Mouse (Mus musculus): ENCODE measurements around the gene Olfr370. TPM values are rescaled to one million over a fixed set of nuclear protein-coding genes. Genes with fewer than 3 reads are reported as not detected.

Olfr370 gene
- total RNA-seq, 1 experiment = not detected

- Histone ChIP-seq H3K4me1 (ENCODE audit: control insufficient read depth in 2 of 2, insufficient read depth in 2 of 2, low read length in 2 of 2, poor library complexity in 1 of 2) (peaks cover 9 to 10% of the 10 kb centered on the region in 2 experiments; a peak in 3 of 4 replicates), H3K27ac (ENCODE audit: insufficient read depth, low read depth, low read length, poor library complexity, severe bottlenecking) (peak within 1 kb of the TSS; percentile 70), H3K36me3 (ENCODE audit: control insufficient read depth, insufficient read depth, low read length, poor library complexity, severe bottlenecking) (peaks cover 9% of the 10 kb centered on the region; the same call in 1 of the 2 replicates), H3K4me3 (ENCODE audit: insufficient read depth in 1 of 2, low read depth in 1 of 2, low read length in 2 of 2, poor library complexity in 1 of 2, severe bottlenecking in 1 of 2) (peak within 1 kb of the TSS; percentile 90 to 97), H3K9me3 (ENCODE audit: control insufficient read depth, insufficient read depth, low read depth, low read length) (no peaks in the 10 kb centered on the region), H3K9ac (ENCODE audit: insufficient read depth, low read depth, low read length, poor library complexity, severe bottlenecking) (peak within 1 kb of the TSS; percentile 97)
- in situ Hi-C loops (cut with MboI; ENCODE audit: low sequenced_read_pairs in 2 of 2, unreplicated experiment in 2 of 2) = no loop called here
- DNase-seq (ENCODE audit: low read depth, low spot score) = peak; percentile 71
- 0 out of 2 replicates have a peak, but pooled peaks have one; percentile 22 for TF ChIP-seq CHD2 (IDR thresholded peaks at IDR 0.05; ENCODE audit: low read depth, low read length)
- TF ChIP-seq HCFC1 (IDR thresholded peaks at IDR 0.05; ENCODE audit: borderline replicate concordance, insufficient read depth, low read length) = peak; percentile 67; the same call in 1 of the 2 replicates
- TF ChIP-seq MAFK (IDR thresholded peaks at IDR 0.05; ENCODE audit: insufficient read depth, low read depth, low read length) = no peak
Measured at GRCm38 (mm10) chr8:83566469-83567395, 31.2 kb downstream of the Olfr370 start, which contains the start of gene Ndufb7. Gene Ndufb7 (plus strand): TSS chr8:83566671.

DNA sequence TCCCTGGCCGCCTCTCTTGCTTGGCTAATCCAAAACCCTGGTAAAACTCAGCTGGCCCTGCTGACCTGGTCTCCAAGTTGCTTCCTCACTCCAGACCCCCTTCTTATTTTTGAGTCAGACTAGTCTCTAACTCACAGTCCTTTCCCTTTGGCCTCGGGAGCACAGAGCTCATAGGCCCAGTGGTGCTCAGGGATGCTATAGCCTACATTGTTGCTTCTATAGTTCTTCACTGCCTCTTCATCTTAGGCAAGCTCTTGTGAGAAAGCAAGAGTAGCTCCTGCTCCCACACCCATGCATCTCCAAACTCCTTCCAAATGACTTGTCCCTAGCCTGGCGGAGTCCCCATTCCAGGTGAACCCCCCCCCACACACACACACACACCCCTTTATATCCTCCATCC, 32.1 kb downstream of the Olfr370 start:
- Histone ChIP-seq H3K36me3 (ENCODE audit: control insufficient read depth, insufficient read depth, low read length, poor library complexity, severe bottlenecking) (peaks cover 18% of the 10 kb centered on the region), H3K27ac (ENCODE audit: insufficient read depth, low read depth, low read length, poor library complexity, severe bottlenecking) (no peak overlapping the region), H3K4me1 (ENCODE audit: control insufficient read depth in 2 of 2, insufficient read depth in 2 of 2, low read length in 2 of 2, poor library complexity in 1 of 2) (peaks cover 9 to 10% of the 10 kb centered on the region in 2 experiments; a peak in 3 of 4 replicates), H3K9ac (ENCODE audit: insufficient read depth, low read depth, low read length, poor library complexity, severe bottlenecking) (peak overlapping the region; percentile 97), H3K4me3 (ENCODE audit: insufficient read depth in 1 of 2, low read depth in 1 of 2, low read length in 2 of 2, poor library complexity in 1 of 2, severe bottlenecking in 1 of 2) (peak overlapping the region; percentile 90 to 97; a peak in 3 of 4 replicates), H3K9me3 (ENCODE audit: control insufficient read depth, insufficient read depth, low read depth, low read length) (no peaks in the 10 kb centered on the region)
- in situ Hi-C loops (cut with MboI; ENCODE audit: low sequenced_read_pairs in 2 of 2, unreplicated experiment in 2 of 2) = no loop called here
- TF ChIP-seq HCFC1 (IDR thresholded peaks at IDR 0.05; ENCODE audit: borderline replicate concordance, insufficient read depth, low read length) (no peak), ZC3H11A (IDR thresholded peaks at IDR 0.05; ENCODE audit: borderline replicate concordance, low read depth, low read length) (no peak)
- no peak for DNase-seq (ENCODE audit: low read depth, low spot score)

GRCm38 (mm10) chr8:83568128-83568527, 32.5 kb downstream of the Olfr370 start:
- H3K4me1 ChIP-seq (ENCODE audit: control insufficient read depth in 2 of 2, insufficient read depth in 2 of 2, low read length in 2 of 2, poor library complexity in 1 of 2) = peaks cover 9 to 10% of the 10 kb centered on the region in 2 experiments; a peak in 3 of 4 replicates
- H3K9ac ChIP-seq (ENCODE audit: insufficient read depth, low read depth, low read length, poor library complexity, severe bottlenecking) = no peak overlapping the region
- no peak overlapping the region for H3K27ac ChIP-seq (ENCODE audit: insufficient read depth, low read depth, low read length, poor library complexity, severe bottlenecking)
- H3K4me3 ChIP-seq (ENCODE audit: insufficient read depth in 1 of 2, low read depth in 1 of 2, low read length in 2 of 2, poor library complexity in 1 of 2, severe bottlenecking in 1 of 2) = no peak overlapping the region
- H3K9me3 ChIP-seq (ENCODE audit: control insufficient read depth, insufficient read depth, low read depth, low read length) = no peaks in the 10 kb centered on the region
- TF ChIP-seq ZNF384 (IDR thresholded peaks at IDR 0.05; ENCODE audit: low read depth, low read length) = no peak
- TF ChIP-seq HCFC1 (IDR thresholded peaks at IDR 0.05; ENCODE audit: borderline replicate concordance, insufficient read depth, low read length) = no peak
- DNase-seq (ENCODE audit: low read depth, low spot score) = no peak
- peaks cover 22% of the 10 kb centered on the region for H3K36me3 ChIP-seq (ENCODE audit: control insufficient read depth, insufficient read depth, low read length, poor library complexity, severe bottlenecking)
- in situ Hi-C loops (cut with MboI; ENCODE audit: low sequenced_read_pairs in 2 of 2, unreplicated experiment in 2 of 2) = no loop called here

GRCm38 (mm10) chr8:83568755-83569154, 33.2 kb downstream of the Olfr370 start:
- H3K36me3 ChIP-seq (ENCODE audit: control insufficient read depth, insufficient read depth, low read length, poor library complexity, severe bottlenecking) = peaks cover 28% of the 10 kb centered on the region
- TF ChIP-seq HCFC1 (IDR thresholded peaks at IDR 0.05; ENCODE audit: borderline replicate concordance, insufficient read depth, low read length) (no peak), ZC3H11A (IDR thresholded peaks at IDR 0.05; ENCODE audit: borderline replicate concordance, low read depth, low read length) (no peak), CHD2 (IDR thresholded peaks at IDR 0.05; ENCODE audit: low read depth, low read length) (no peak), MAFK (IDR thresholded peaks at IDR 0.05; ENCODE audit: insufficient read depth, low read depth, low read length) (no peak), ZNF384 (IDR thresholded peaks at IDR 0.05; ENCODE audit: low read depth, low read length) (no peak)
- no peaks in the 10 kb centered on the region for H3K9me3 ChIP-seq (ENCODE audit: control insufficient read depth, insufficient read depth, low read depth, low read length)
- no peak for DNase-seq (ENCODE audit: low read depth, low spot score)
- no peak overlapping the region for H3K9ac ChIP-seq (ENCODE audit: insufficient read depth, low read depth, low read length, poor library complexity, severe bottlenecking)
- no peak overlapping the region for H3K4me3 ChIP-seq (ENCODE audit: insufficient read depth in 1 of 2, low read depth in 1 of 2, low read length in 2 of 2, poor library complexity in 1 of 2, severe bottlenecking in 1 of 2)
- no peak overlapping the region for H3K27ac ChIP-seq (ENCODE audit: insufficient read depth, low read depth, low read length, poor library complexity, severe bottlenecking)
- in situ Hi-C loops (cut with MboI; ENCODE audit: low sequenced_read_pairs in 2 of 2, unreplicated experiment in 2 of 2) = no loop called here
- H3K4me1 ChIP-seq (ENCODE audit: control insufficient read depth in 2 of 2, insufficient read depth in 2 of 2, low read length in 2 of 2, poor library complexity in 1 of 2) = peaks cover 10 to 16% of the 10 kb centered on the region in 2 experiments; a peak in 3 of 4 replicates
